Mouse (Mus musculus) kidney, embryonic 14.5 days (tissue): ENCODE data around the gene Ackr2. TPM values are rescaled to one million over a fixed set of nuclear protein-coding genes. Genes with fewer than 3 reads are reported as not detected.

Experiments used
- ATAC-seq: fragments of 200-750 bp; cut with Nextera tagmentation; 2 replicates; pipeline ENCODE4 v1.8.0; 2017; ENCODE audit warnings: moderate number of reproducible peaks, mild to moderate bottlenecking, moderate TSS enrichment, moderate library complexity; ENCODE audit not compliant: low FRiP score, low TSS enrichment
- H3K27ac ChIP-seq: fragments of 300-500 bp; sonication (generic); 2 replicates; pipeline ENCODE4 v1.5.1; 2014; ENCODE audit warnings: low read depth, mild to moderate bottlenecking, low read length, moderate library complexity, mixed read lengths
- H3K27me3 ChIP-seq: fragments of 300-500 bp; sonication (generic); 2 replicates; pipeline ENCODE4 v1.6.1; 2014; ENCODE audit warnings: mild to moderate bottlenecking, low read length; ENCODE audit not compliant: control insufficient read depth, insufficient read depth
- H3K36me3 ChIP-seq: fragments of 300-500 bp; sonication (generic); 2 replicates; pipeline ENCODE4 v1.6.1; 2014; ENCODE audit warnings: low read length, mixed read lengths; ENCODE audit not compliant: control insufficient read depth, insufficient read depth
- H3K4me1 ChIP-seq: fragments of 300-500 bp; sonication (generic); 2 replicates; pipeline ENCODE4 v1.6.1; 2014; ENCODE audit warnings: low read length, mixed read lengths; ENCODE audit not compliant: control insufficient read depth, insufficient read depth
- H3K4me2 ChIP-seq: fragments of 300-500 bp; sonication (generic); replicated peaks from 2 replicates; pipeline ENCODE4 v1.6.1; 2014; ENCODE audit warnings: low read depth, mild to moderate bottlenecking, low read length
- H3K4me3 ChIP-seq: fragments of 300-500 bp; sonication (generic); 2 replicates; pipeline ENCODE4 v1.5.1; 2014; ENCODE audit warnings: mild to moderate bottlenecking, low read length
- H3K9ac ChIP-seq: fragments of 300-500 bp; sonication (generic); 2 replicates; pipeline ENCODE4 v1.6.1; 2014; ENCODE audit warnings: low read depth, mild to moderate bottlenecking, low read length, moderate library complexity
- H3K9me3 ChIP-seq: fragments of 300-500 bp; sonication (generic); 2 replicates; pipeline ENCODE4 v1.6.1; 2016; ENCODE audit warnings: low read length; ENCODE audit not compliant: control insufficient read depth
- WGBS: fragments of 180-500 bp; shearing (Covaris S2); extraction: QIAGEN DNeasy Blood & Tissue Kit; methylation state at CpG from one replicate; pipeline ENCODE4 v1.1.7; 2014; 5-methylcytosine and 5-hydroxymethylcytosine counted together
- polyA plus RNA-seq: library from polyadenylated mRNA; unstranded; fragments of >200 nt; fragmentation: Nextera tagmentation; extraction: Ambion mirVana; gene quantifications from 2 replicates; pipeline ENCODE4 v1.2.1, GENCODE M21; 2014

Ackr2 gene
- polyA plus RNA-seq, 1 experiment from 2014 or later: 0.42 TPM

- peak overlapping the region; percentile 34 for H3K4me2 ChIP-seq
- H3K36me3 ChIP-seq: no peaks in the 10 kb centered on the region
- no peak overlapping the region for H3K27ac ChIP-seq
- H3K9me3 ChIP-seq: no peaks in the 10 kb centered on the region
- 0 out of 2 replicates have a peak overlapping the region, but pooled peaks have one; percentile 31 for H3K9ac ChIP-seq
- H3K4me3 ChIP-seq: peak overlapping the region; percentile 42; the same call in 1 of the 2 replicates
- 56% methylated on average over 6 of the region's 6 CpGs for WGBS
- no peaks in the 10 kb centered on the region; the same call in 1 of the 2 replicates for H3K27me3 ChIP-seq
- no peak; the same call in 1 of the 2 replicates for ATAC-seq
- H3K4me1 ChIP-seq: no peaks in the 10 kb centered on the region
These were observed 39.3 kb downstream of the Ackr2 start for GRCm38 (mm10) chr9:121937451-121937864.

- peak; percentile 69 for ATAC-seq
- WGBS: 51% methylated on average over 21 of the region's 21 CpGs
These were observed 39.8 kb downstream of the Ackr2 start for GRCm38 (mm10) chr9:121937944-121938355.

GRCm38 (mm10) chr9:121943005-121943404, 44.9 kb downstream of the Ackr2 start:
- ATAC-seq: no peak
- H3K4me2 ChIP-seq: no peak overlapping the region
- H3K36me3 ChIP-seq: no peaks in the 10 kb centered on the region
- no peak overlapping the region for H3K4me3 ChIP-seq
- 79% methylated on average over 3 of the region's 3 CpGs for WGBS
- no peaks in the 10 kb centered on the region; the same call in 1 of the 2 replicates for H3K27me3 ChIP-seq
- H3K27ac ChIP-seq: no peak overlapping the region
- H3K9ac ChIP-seq: no peak overlapping the region
- no peaks in the 10 kb centered on the region for H3K9me3 ChIP-seq
- H3K4me1 ChIP-seq: no peaks in the 10 kb centered on the region

More at GRCm38 (mm10) chr9:121937944-121938355, 39.8 kb downstream of the Ackr2 start:
- Histone ChIP-seq H3K27ac (no peak overlapping the region), H3K4me1 (no peaks in the 10 kb centered on the region), H3K9me3 (no peaks in the 10 kb centered on the region), H3K27me3 (no peaks in the 10 kb centered on the region; the same call in 1 of the 2 replicates), H3K9ac (peak overlapping the region; percentile 51), H3K4me3 (peak overlapping the region; percentile 42), H3K4me2 (peak overlapping the region; percentile 34), H3K36me3 (no peaks in the 10 kb centered on the region)

- Histone ChIP-seq H3K36me3 (no peaks in the 10 kb centered on the region), H3K27ac (no peak overlapping the region), H3K9me3 (no peaks in the 10 kb centered on the region), H3K27me3 (no peaks in the 10 kb centered on the region; the same call in 1 of the 2 replicates), H3K4me1 (no peaks in the 10 kb centered on the region), H3K4me2 (no peak overlapping the region), H3K4me3 (no peak overlapping the region), H3K9ac (no peak overlapping the region)
- 88% methylated on average over 3 of the region's 3 CpGs for WGBS
- no peak for ATAC-seq
These were observed 45.5 kb downstream of the Ackr2 start for GRCm38 (mm10) chr9:121943628-121944027.

- no peak overlapping the region for H3K9ac ChIP-seq
- no peaks in the 10 kb centered on the region; the same call in 1 of the 2 replicates for H3K27me3 ChIP-seq
- H3K4me2 ChIP-seq: no peak overlapping the region
- ATAC-seq: no peak
- no peak overlapping the region for H3K27ac ChIP-seq
- 12% methylated on average over 4 of the region's 4 CpGs for WGBS
- no peaks in the 10 kb centered on the region for H3K4me1 ChIP-seq
- H3K4me3 ChIP-seq: no peak overlapping the region
- no peaks in the 10 kb centered on the region for H3K36me3 ChIP-seq
- H3K9me3 ChIP-seq: no peaks in the 10 kb centered on the region
These were observed 49.6 kb downstream of the Ackr2 start for GRCm38 (mm10) chr9:121947784-121948183.

GRCm38 (mm10) chr9:121948431-121948830, 50.3 kb downstream of the Ackr2 start:
- Histone ChIP-seq H3K36me3 (no peaks in the 10 kb centered on the region), H3K27me3 (no peaks in the 10 kb centered on the region; the same call in 1 of the 2 replicates), H3K4me2 (no peak overlapping the region), H3K4me3 (no peak overlapping the region), H3K4me1 (no peaks in the 10 kb centered on the region), H3K9ac (no peak overlapping the region), H3K27ac (no peak overlapping the region), H3K9me3 (no peaks in the 10 kb centered on the region)
- ATAC-seq: no peak
- 77% methylated on average over 4 of the region's 4 CpGs for WGBS

- Histone ChIP-seq H3K27ac (no peak within 1 kb of the TSS), H3K4me2 (peak within 1 kb of the TSS; percentile 38), H3K4me3 (peak within 1 kb of the TSS; percentile 29; the same call in 1 of the 2 replicates), H3K9ac (peak within 1 kb of the TSS; percentile 50), H3K4me1 (no peaks in the 10 kb centered on the region), H3K9me3 (no peaks in the 10 kb centered on the region), H3K27me3 (no peaks in the 10 kb centered on the region; the same call in 1 of the 2 replicates), H3K36me3 (no peaks in the 10 kb centered on the region)
- 11% methylated on average over 14 of the region's 14 CpGs for WGBS
- peak; percentile 89 for ATAC-seq
These were observed 52.4 kb downstream of the Ackr2 start, which contains the start of gene Fam198a for GRCm38 (mm10) chr9:121950418-121951113. Fam198a (plus strand) TSS chr9:121950988.

GRCm38 (mm10) chr9:121951114-121951423, 52.9 kb downstream of the Ackr2 start:
- H3K36me3 ChIP-seq: no peaks in the 10 kb centered on the region
- 34% methylated on average over 4 of the region's 4 CpGs for WGBS
- peak overlapping the region; percentile 29; the same call in 1 of the 2 replicates for H3K4me3 ChIP-seq
- no peak overlapping the region for H3K27ac ChIP-seq
- peak overlapping the region; percentile 50 for H3K9ac ChIP-seq
- H3K4me2 ChIP-seq: peak overlapping the region; percentile 38
- ATAC-seq: no peak; the same call in 1 of the 2 replicates
- H3K27me3 ChIP-seq: no peaks in the 10 kb centered on the region; the same call in 1 of the 2 replicates
- no peaks in the 10 kb centered on the region for H3K4me1 ChIP-seq
- H3K9me3 ChIP-seq: no peaks in the 10 kb centered on the region

- no peak overlapping the region for H3K27ac ChIP-seq
- no peak for ATAC-seq
- H3K4me3 ChIP-seq: no peak overlapping the region
- H3K4me1 ChIP-seq: no peaks in the 10 kb centered on the region
- no peak overlapping the region for H3K9ac ChIP-seq
- 90% methylated on average over 6 of the region's 6 CpGs for whole genome bisulfite sequencing
- no peaks in the 10 kb centered on the region for H3K36me3 ChIP-seq
- H3K27me3 ChIP-seq: no peaks in the 10 kb centered on the region
- H3K4me2 ChIP-seq: no peak overlapping the region
- no peaks in the 10 kb centered on the region for H3K9me3 ChIP-seq
These were observed 54.4 kb downstream of the Ackr2 start for GRCm38 (mm10) chr9:121952596-121952995.
